Mouse (Mus musculus) spleen, postnatal 4 days (tissue): ENCODE measurements around the gene Prrt4.
"Not testable (repeated sequence)": the region's sequence is repeated elsewhere in the genome, so short reads cannot be mapped to it uniquely, and the experiment has no call there.

Experiments used
- DNase-seq, 2 experiments: peaks; one replicate each; pipeline ENCODE4 v3.0.0; 2022; ENCODE audit warnings: low spot score in 2 of 2

Gene Prrt4

DNA sequence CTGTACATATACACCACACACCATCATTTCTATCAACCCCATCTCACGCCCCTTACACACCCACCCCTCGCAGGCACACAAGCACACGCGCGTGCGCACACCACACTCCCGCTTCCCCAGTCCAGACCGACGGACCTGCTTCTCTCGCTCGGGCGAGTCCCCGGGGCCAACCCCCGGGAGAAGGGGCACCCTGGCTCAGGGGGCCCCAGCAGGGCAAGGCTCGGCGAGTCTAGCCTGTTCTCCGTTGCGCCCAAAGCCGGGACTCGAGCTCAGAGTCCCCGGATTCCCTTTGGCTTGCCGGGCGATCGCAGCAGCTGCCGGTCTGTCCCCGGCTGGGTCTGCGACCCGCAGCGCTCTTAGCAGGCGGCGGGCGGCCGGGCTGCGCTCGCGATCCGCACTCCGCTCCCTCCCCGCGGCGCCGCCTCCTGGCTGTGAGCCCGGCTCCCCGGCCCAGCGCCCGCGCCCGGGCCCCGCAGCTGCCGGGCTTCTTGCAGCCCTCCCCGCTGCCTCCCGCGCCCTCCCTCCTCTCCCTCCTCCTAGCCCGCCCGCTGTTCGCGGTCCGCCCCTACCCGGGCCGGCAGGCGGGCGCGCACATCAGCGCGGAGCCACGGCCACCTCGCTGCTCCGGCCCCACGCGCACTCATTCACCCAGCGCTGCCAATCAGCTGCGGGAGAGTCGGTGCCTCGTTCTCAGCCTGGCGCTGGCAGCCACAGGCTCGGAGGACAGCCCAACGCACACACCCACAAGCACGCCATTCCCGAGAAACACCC, at the start of gene Prrt4:
Gene Prrt4 (minus strand): TSS at position 697 of the 771 bp plus-strand sequence.
- no peak for DNase-seq

DNA sequence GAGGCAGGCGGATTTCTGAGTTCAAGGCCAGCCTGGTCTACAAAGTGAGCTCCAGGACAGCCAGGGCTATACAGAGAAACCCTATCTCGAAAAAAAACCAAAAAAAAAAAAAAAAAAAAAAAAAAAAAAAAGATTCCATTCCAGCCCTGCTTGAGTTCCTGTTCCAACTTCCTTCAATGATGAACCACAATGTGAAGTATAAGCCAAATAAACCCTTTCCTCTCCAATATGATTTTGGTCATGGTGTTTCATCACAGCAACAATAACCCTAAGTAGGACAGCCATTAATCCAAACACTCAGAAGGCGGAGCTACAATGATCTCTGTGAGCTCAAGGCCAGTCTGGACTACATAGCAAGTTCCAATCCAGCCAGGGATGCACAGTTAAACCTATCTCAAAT, 38.3 kb upstream of the Prrt4 start:
- DNase-seq, result not testable (repeated sequence)

GRCm38 (mm10) chr6:29215881-29216501, 36.6 kb upstream of the Prrt4 start, which contains the start of gene Impdh1:
Gene Impdh1 (minus strand): TSS chr6:29216364.
- peak; percentile 82 to 89 for DNase-seq

- no peak for DNase-seq
Measured at GRCm38 (mm10) chr6:29215181-29215580, 35.8 kb upstream of the Prrt4 start.

DNA sequence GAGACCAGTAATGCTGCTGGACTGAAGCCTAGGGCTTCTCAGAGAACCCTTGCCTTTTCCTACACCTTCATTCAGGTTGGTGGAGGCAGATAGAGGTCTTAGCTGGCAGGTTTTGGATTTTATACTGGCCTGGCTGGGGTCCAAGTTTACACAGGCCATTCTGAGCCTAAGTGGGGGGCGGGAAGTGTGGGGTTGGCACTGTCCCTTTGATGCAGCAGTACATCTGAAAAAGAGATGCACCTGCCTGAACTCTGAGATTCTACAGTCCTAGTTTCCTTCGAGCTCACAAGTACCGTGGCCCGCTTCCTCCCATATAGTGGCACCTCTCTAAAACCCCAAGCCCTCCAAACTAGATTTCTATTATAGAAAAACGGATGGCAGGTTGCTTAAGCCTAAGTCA, 35.4 kb upstream of the Prrt4 start:
- no peak for DNase-seq

GRCm38 (mm10) chr6:29214245-29214644, 34.9 kb upstream of the Prrt4 start:
- DNase-seq, result no peak

- no peak for DNase-seq
Measured at GRCm38 (mm10) chr6:29213436-29213835, 34.1 kb upstream of the Prrt4 start.

DNA sequence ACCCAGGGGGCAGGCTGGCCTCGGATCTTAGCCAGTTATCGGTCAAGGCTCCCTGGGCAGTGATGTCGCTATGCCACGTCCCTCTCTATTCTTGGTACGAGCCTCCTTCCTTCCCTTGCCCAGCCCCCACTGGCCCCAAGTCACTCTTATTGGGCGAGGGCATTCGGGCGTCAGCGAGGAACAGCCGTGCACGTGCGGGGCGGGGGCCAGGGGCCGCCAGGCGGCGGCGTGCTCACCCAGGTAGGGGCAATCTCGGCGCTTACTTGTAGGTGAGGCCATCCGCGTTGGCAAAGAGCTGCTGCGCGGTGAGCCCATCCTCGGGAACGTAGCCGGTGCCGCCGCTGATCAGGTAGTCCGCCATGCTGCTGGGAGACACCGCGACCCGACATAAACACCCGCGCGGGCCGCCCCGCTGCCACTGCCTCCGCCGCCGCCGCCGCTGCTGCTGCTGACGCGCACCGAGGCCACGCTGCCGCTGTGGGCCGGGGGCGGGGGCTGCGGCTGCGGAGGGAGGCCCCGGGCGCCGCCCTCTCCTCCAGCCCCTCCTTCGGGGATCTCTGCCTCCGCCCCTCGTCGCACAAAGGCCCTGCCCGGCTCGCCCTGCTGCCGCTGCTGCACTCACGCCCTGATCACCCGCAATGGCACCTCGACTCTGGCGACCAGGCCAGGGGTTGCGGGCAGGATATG, 32.6 kb upstream of the Prrt4 start:
- DNase-seq, result peak; percentile 77 to 86

DNA sequence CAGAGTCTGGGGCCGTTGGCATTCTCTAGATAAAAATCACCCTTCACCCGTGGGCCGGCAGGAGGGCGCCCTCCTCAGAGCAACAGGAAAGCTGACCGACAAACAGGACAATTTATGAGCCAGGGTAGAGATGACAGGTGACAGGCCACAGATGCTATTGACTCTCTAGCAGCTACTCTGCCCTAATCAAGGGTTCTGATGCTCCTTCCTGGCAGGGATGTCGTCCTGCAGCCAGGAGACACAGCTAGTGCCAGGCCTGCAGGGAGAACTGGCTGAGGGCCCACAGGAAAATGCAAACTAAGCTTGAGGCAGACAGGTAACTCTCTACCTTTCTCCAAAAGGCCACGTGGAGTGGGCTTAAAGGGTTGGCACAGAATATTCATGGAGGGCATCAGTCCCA, 31.8 kb upstream of the Prrt4 start:
- no peak for DNase-seq

DNA sequence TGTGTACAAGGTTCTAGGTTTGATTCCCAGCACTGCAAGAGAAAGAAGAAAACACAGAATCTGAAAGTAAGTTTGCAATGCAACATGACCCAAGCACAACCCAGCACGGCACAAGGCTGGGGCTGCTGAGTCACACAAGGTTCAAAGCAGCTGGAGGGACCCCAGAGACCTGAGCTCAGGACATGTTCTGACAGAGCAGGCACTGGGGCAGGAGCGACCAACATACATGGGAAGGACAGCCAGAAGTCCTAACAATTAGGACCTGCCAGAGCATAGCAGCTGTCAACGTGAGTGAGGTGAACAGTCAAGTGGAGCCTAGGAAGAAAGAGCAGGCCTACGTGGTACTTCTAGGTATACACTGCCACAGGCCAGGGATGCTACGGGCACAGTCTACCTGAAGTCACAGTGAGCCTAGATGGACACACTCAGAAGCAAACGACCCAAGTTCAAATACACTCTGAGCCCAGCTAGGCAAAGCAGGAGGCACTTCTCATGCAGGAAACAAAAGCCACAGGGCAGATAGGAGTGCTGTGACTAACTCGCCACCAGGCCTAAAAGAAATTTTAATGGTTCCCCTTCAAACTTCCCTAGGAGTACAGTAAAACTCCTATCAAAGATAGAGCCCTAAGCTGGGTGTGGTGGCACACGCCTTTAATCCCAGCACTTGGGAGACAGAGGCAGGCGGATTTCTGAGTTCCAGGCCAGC, 31.0 kb upstream of the Prrt4 start:
- DNase-seq, result no peak

DNA sequence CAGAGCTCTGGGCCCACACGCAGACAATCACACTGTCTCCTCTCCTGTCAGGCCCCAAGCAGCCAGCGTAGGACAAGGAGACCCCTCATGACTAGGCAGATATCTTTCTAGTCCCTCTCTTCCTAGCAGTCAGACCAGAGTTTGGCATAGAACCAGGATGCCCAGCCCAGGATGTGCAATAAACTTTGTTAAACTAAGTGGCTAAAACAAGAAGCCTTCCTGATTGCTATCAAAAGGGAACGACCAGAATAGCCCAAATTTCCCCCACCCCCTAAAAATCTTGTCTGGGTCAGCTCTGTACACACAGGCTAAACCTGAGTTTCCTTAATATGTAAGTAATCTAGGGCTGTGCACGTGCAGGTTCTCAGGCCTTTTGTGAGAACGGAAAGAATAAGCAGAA, 28.8 kb upstream of the Prrt4 start:
- DNase-seq, result no peak

GRCm38 (mm10) chr6:29207017-29207416, 27.6 kb upstream of the Prrt4 start:
- peak in 1 of 2 experiments; percentile 46 for DNase-seq

- peak in 1 of 2 experiments; percentile 57 for DNase-seq
Measured at GRCm38 (mm10) chr6:29206006-29206405, 26.6 kb upstream of the Prrt4 start.

DNA sequence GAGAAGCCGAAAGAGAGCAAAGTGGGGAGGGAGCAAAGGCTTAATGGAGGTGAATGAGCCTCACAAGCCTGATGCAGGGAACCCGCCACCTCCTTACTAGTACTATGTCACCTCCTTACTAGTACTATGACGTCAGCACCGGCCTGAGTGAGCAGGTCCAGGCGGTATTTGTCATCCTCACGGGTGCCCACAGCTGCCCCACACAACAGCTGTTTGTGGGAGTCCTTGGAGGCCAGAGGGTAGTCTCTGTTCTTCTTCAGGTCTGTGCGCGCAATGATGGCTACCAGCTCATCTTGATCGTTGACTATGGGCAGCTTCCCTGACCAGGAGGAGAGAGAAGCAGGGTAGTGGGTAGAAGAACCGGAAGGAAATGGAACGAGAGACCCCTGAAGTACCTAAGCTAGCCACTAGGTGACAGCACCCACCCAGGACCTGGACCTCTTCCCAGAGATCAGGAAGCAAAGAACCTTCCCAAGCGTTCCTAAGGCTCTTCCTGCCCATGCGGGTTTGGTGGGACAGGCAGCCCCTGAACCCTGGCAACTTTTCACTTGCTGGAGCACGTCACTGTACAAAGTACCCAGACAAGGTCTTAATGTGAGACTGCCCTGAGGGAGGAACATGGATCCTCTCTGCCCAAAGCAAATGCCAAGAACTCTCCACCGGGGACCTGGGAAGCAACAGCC, 25.7 kb upstream of the Prrt4 start:
- DNase-seq, result peak in 1 of 2 experiments; percentile 69

DNA sequence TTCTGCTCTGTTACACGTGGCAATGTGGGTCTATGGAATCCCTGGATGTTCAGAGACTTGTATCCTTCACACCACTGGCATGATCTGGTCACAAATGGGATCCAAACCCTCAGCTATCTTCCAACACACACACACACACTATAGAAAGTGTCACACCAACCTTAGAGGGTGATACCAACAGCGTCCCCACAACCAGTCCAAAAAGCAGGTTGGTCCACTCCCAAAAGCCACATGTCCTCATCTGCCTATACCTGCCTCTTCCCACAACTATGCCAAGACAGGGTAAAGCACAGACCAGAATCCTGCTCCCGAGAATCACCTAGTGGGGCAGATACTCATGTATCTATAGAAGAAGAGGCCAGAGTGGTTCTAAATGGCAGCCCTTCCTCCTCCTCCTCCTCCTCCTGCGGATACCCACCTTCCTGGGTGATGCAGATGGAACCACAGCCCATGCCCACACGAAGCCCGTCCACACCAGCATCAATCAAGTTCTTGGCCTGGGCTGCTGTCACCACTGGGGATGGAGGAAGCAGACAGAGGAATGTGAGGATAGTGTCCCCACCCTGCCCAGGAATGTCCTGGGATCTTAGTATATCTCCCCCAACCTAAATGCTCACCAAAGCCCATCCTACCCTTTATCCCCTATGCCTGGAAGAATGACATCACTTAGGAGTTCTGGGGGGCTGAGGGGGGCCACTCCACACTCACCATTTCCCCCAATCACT, 24.6 kb upstream of the Prrt4 start:
- peak in 1 of 2 experiments; percentile 50 for DNase-seq

- DNase-seq, result peak in 1 of 2 experiments; percentile 55
Measured at GRCm38 (mm10) chr6:29203096-29203495, 23.7 kb upstream of the Prrt4 start.

- no peak for DNase-seq
Measured at GRCm38 (mm10) chr6:29201988-29202387, 22.6 kb upstream of the Prrt4 start.

DNA sequence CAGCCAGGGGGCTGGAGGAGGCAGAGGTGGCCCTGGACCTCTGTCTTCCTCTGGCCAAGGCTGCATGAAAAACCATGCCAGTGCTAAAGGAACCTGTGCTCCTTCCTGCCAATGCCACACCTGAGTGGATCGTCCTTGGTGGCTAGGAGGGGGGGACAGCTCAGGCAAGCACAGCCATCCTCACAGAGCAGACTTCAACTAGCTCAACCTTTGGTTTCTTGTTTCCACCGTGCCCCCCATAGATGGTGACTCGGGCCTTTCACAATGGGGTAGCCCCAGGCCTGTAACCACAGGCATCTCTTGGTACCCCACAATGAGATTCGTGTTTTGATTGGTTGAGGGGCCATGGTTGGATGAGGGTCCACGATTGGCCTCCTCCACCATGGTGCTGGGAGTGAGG, 22.0 kb upstream of the Prrt4 start:
- DNase-seq, result peak in 1 of 2 experiments; percentile 51

DNA sequence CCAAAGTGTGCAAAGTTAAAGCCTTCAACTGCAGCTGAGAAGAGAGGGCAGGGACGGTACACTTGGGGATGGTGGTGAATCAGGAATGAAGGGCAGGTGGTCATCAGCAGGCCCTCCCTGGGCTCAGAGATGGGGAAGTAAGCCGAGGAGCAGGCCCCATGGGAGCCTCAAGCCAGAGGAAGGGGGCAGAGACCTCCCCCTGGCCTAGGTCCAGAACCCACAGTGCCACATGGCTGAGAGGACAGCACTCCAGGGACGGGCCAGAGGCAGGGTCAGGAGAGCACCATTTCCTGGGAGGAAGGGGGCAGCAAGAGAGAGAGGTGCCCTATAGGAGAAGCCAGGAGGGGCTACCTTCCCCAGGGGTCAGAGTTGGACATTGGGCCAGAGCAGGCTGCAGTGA, 21.1 kb upstream of the Prrt4 start:
- DNase-seq, result peak; percentile 10 to 62

- peak; percentile 9 to 53 for DNase-seq
Measured at GRCm38 (mm10) chr6:29199223-29199855, 20.0 kb upstream of the Prrt4 start.
